Mouse (Mus musculus): Measurements from ENCODE around the gene Pcbd2. TPM values are rescaled to one million over a fixed set of nuclear protein-coding genes. Genes with fewer than 3 reads are reported as not detected.

Pcbd2 gene
- total and polyA plus RNA-seq, 3 experiments, result 32.0 to 69.4 TPM; not detected in 1

- no peaks in the 10 kb centered on the region for H3K4me1 ChIP-seq (ENCODE audit: control insufficient read depth in 1 of 2, insufficient read depth in 2 of 2, low read length in 2 of 2)
- no peak overlapping the region for H3K4me3 ChIP-seq (ENCODE audit: control insufficient read depth in 1 of 2, insufficient read depth in 1 of 2, low read depth in 2 of 2, low read length in 2 of 2)
- no peak for TF ChIP-seq MEF2A (IDR thresholded peaks at IDR 0.05; ENCODE audit: extremely low read depth, insufficient replicate concordance, low read depth, low read length, poor library complexity, severe bottlenecking)
- no peak for TF ChIP-seq GABPA (IDR thresholded peaks at IDR 0.05; ENCODE audit: low read depth, low read length)
- no peak for TF ChIP-seq TBP (IDR thresholded peaks at IDR 0.05; ENCODE audit: low read depth, low read length)
- no peak for TF ChIP-seq ETS1 (IDR thresholded peaks at IDR 0.05; ENCODE audit: low read depth, low read length)
- no peak for TF ChIP-seq USF2 (IDR thresholded peaks at IDR 0.05; ENCODE audit: borderline replicate concordance in 1 of 2, insufficient read depth in 1 of 2, low read depth in 1 of 2, low read length in 2 of 2)
- TF ChIP-seq BHLHE40 (IDR thresholded peaks at IDR 0.05; ENCODE audit: borderline replicate concordance, low read depth, low read length), result no peak
- TF ChIP-seq RAD21 (IDR thresholded peaks at IDR 0.05; ENCODE audit: low read depth, low read length), result no peak
- TF ChIP-seq ZMIZ1 (IDR thresholded peaks at IDR 0.05; ENCODE audit: low read depth, low read length), result no peak
- no peak for TF ChIP-seq RCOR1 (IDR thresholded peaks at IDR 0.05; ENCODE audit: low read depth, low read length)
- TF ChIP-seq USF1 (IDR thresholded peaks at IDR 0.05; ENCODE audit: low read depth, low read length), result no peak
- TF ChIP-seq ZC3H11A (IDR thresholded peaks at IDR 0.05; ENCODE audit: low read depth, low read length), result no peak
- TF ChIP-seq MAX (IDR thresholded peaks at IDR 0.05; ENCODE audit: low read length), result no peak
- no peak for TF ChIP-seq NELFE (IDR thresholded peaks at IDR 0.05; ENCODE audit: low read depth, low read length)
- TF ChIP-seq KAT2A (conservative IDR thresholded peaks at IDR 0.05; ENCODE audit: low read depth, low read length), result no peak
- no peak for TF ChIP-seq TCF12 (IDR thresholded peaks at IDR 0.05; ENCODE audit: low read depth, low read length)
- no peak for TF ChIP-seq MYC (IDR thresholded peaks at IDR 0.05; ENCODE audit: low read depth, low read length)
- H3K9me3 ChIP-seq (replicated peaks; ENCODE audit: insufficient read depth, low read length), result no peaks in the 10 kb centered on the region
- no peak overlapping the region for H3K9ac ChIP-seq (ENCODE audit: control insufficient read depth, low read depth, low read length, poor library complexity, severe bottlenecking)
- DNase-seq (ENCODE audit: low read depth, low spot score), result no peak
- H3K79me2 ChIP-seq (ENCODE audit: control insufficient read depth, insufficient read depth, low read length, poor library complexity), result no peaks in the 10 kb centered on the region
- no peak overlapping the region for H3K27ac ChIP-seq (ENCODE audit: control insufficient read depth, low read depth, low read length)
- H3K36me3 ChIP-seq (ENCODE audit: control insufficient read depth in 1 of 2, insufficient read depth in 2 of 2, low read length in 2 of 2), result no peaks in the 10 kb centered on the region
- H3K27me3 ChIP-seq (ENCODE audit: control insufficient read depth in 1 of 2, insufficient read depth in 2 of 2, low read length in 2 of 2), result no peaks in the 10 kb centered on the region
Measured at GRCm38 (mm10) chr13:55775056-55775455, 47.9 kb downstream of the Pcbd2 start.

GRCm38 (mm10) chr13:55784268-55784667 is 57.1 kb downstream of the Pcbd2 start, which contains the start of gene Catsper3:
Gene Catsper3, plus strand, starts transcription at chr13:55784568.
- Histone ChIP-seq H3K79me2 (ENCODE audit: control insufficient read depth, insufficient read depth, low read length, poor library complexity) (no peaks in the 10 kb centered on the region), H3K4me3 (ENCODE audit: control insufficient read depth in 1 of 2, insufficient read depth in 1 of 2, low read depth in 2 of 2, low read length in 2 of 2) (no peak within 1 kb of the TSS), H3K27me3 (ENCODE audit: control insufficient read depth in 1 of 2, insufficient read depth in 2 of 2, low read length in 2 of 2) (no peaks in the 10 kb centered on the region), H3K9ac (ENCODE audit: control insufficient read depth, low read depth, low read length, poor library complexity, severe bottlenecking) (no peak within 1 kb of the TSS), H3K4me1 (ENCODE audit: control insufficient read depth in 1 of 2, insufficient read depth in 2 of 2, low read length in 2 of 2) (no peaks in the 10 kb centered on the region), H3K27ac (ENCODE audit: control insufficient read depth, low read depth, low read length) (no peak within 1 kb of the TSS), H3K36me3 (ENCODE audit: control insufficient read depth in 1 of 2, insufficient read depth in 2 of 2, low read length in 2 of 2) (no peaks in the 10 kb centered on the region), H3K9me3 (replicated peaks; ENCODE audit: insufficient read depth, low read length) (no peaks in the 10 kb centered on the region)
- no peak for DNase-seq (ENCODE audit: low read depth, low spot score)
- TF ChIP-seq NELFE (IDR thresholded peaks at IDR 0.05; ENCODE audit: low read depth, low read length), result no peak
- no peak for TF ChIP-seq HCFC1 (IDR thresholded peaks at IDR 0.05; ENCODE audit: low read depth, low read length)
- no peak for TF ChIP-seq POLR2AphosphoS2 (IDR thresholded peaks at IDR 0.05; ENCODE audit: low read length)
- TF ChIP-seq ZMIZ1 (IDR thresholded peaks at IDR 0.05; ENCODE audit: low read depth, low read length), result no peak
- no peak for TF ChIP-seq CHD2 (IDR thresholded peaks at IDR 0.05; ENCODE audit: low read length)
- no peak for TF ChIP-seq BHLHE40 (IDR thresholded peaks at IDR 0.05; ENCODE audit: borderline replicate concordance, low read depth, low read length)
- no peak for TF ChIP-seq POLR2AphosphoS5 (IDR thresholded peaks at IDR 0.05; ENCODE audit: borderline replicate concordance, low read depth, low read length)
- no peak for TF ChIP-seq KAT2A (conservative IDR thresholded peaks at IDR 0.05; ENCODE audit: low read depth, low read length)

Measured in MEL (cell line).